Mouse (Mus musculus) heart, postnatal 25 days (tissue): ENCODE measurements around the gene Trpm8. TPM values are rescaled to one million over a fixed set of nuclear protein-coding genes. Genes with fewer than 3 reads are reported as not detected.

Experiments
- DNase-seq: peaks from one replicate; pipeline ENCODE4 v3.0.0; 2022; ENCODE audit warnings: low spot score
- intact Hi-C: fragments of 180-260 bp; cut with DNase I; formaldehyde crosslinking; loops from one replicate; pipeline ENCODE4 v1.15.1; 2025
- total RNA-seq, 2 experiments: library from RNA; stranded (reverse); gene quantifications; 2 replicates each; pipeline ENCODE4 v1.2.3; 2021

Gene Trpm8
- total RNA-seq: not detected

- DNase-seq: peak; percentile 100
- intact Hi-C loops: loop anchor here (5.0 kb wide), 1 partner anchor 270 kb away; the partner anchor contains the start of gene Usp40
Observed at GRCm38 (mm10) chr1:88277098-88277817, at the start of gene Trpm8, which contains the start of gene Hjurp. Trpm8 (plus strand) TSS chr1:88277661. Hjurp (minus strand) TSS chr1:88277633.

GRCm38 (mm10) chr1:88228121-88228520, 49.3 kb upstream of the Trpm8 start:
- DNase-seq: peak; percentile 16
- intact Hi-C loops: no loop called here

GRCm38 (mm10) chr1:88229566-88229965, 47.9 kb upstream of the Trpm8 start:
- DNase-seq: peak; percentile 1
- intact Hi-C loops: no loop called here

- intact Hi-C loops: no loop called here
Observed at GRCm38 (mm10) chr1:88229986-88230385, 47.5 kb upstream of the Trpm8 start.

GRCm38 (mm10) chr1:88230421-88230820, 47.0 kb upstream of the Trpm8 start:
- intact Hi-C loops: no loop called here
- DNase-seq: peak; percentile 6

More at GRCm38 (mm10) chr1:88229986-88230385, 47.5 kb upstream of the Trpm8 start:
- peak; percentile 13 for DNase-seq

GRCm38 (mm10) chr1:88230981-88231802, 46.3 kb upstream of the Trpm8 start:
- intact Hi-C loops: no loop called here

GRCm38 (mm10) chr1:88231803-88232499, 45.5 kb upstream of the Trpm8 start:
- intact Hi-C loops: no loop called here
- DNase-seq: no peak

More at GRCm38 (mm10) chr1:88230981-88231802, 46.3 kb upstream of the Trpm8 start:
- peak; percentile 3 for DNase-seq

- DNase-seq: no peak
- intact Hi-C loops: no loop called here
Observed at GRCm38 (mm10) chr1:88232664-88233380, 44.6 kb upstream of the Trpm8 start.

- intact Hi-C loops: no loop called here
- no peak for DNase-seq
Observed at GRCm38 (mm10) chr1:88233421-88234247, 43.8 kb upstream of the Trpm8 start.

- intact Hi-C loops: no loop called here
- DNase-seq: no peak
Observed at GRCm38 (mm10) chr1:88234248-88234610, 43.2 kb upstream of the Trpm8 start.

- no peak for DNase-seq
- intact Hi-C loops: no loop called here
Observed at GRCm38 (mm10) chr1:88234646-88235045, 42.8 kb upstream of the Trpm8 start.

- intact Hi-C loops: no loop called here
- no peak for DNase-seq
Observed at GRCm38 (mm10) chr1:88235046-88235893, 42.2 kb upstream of the Trpm8 start.

- intact Hi-C loops: no loop called here
Observed at GRCm38 (mm10) chr1:88235894-88236415, 41.5 kb upstream of the Trpm8 start.

GRCm38 (mm10) chr1:88237311-88237710, 40.1 kb upstream of the Trpm8 start:
- no peak for DNase-seq
- intact Hi-C loops: no loop called here

More at GRCm38 (mm10) chr1:88235894-88236415, 41.5 kb upstream of the Trpm8 start:
- no peak for DNase-seq

- no peak for DNase-seq
- intact Hi-C loops: no loop called here
Observed at GRCm38 (mm10) chr1:88238771-88239170, 38.7 kb upstream of the Trpm8 start.

GRCm38 (mm10) chr1:88240072-88240471, 37.4 kb upstream of the Trpm8 start:
- intact Hi-C loops: no loop called here
- no peak for DNase-seq

- no peak for DNase-seq
- intact Hi-C loops: no loop called here
Observed at GRCm38 (mm10) chr1:88240579-88240978, 36.9 kb upstream of the Trpm8 start.

- intact Hi-C loops: no loop called here
- no peak for DNase-seq
Observed at GRCm38 (mm10) chr1:88243861-88244260, 33.6 kb upstream of the Trpm8 start.
